Mouse (Mus musculus) hindbrain, embryonic 11.5 days (tissue): ENCODE results near the gene Fgfr2. TPM values are rescaled to one million over a fixed set of nuclear protein-coding genes. Genes with fewer than 3 reads are reported as not detected.

Experiments
- ATAC-seq: fragments of 200-750 bp; cut with Nextera tagmentation; 2 replicates; pipeline ENCODE4 v1.8.0; 2017; ENCODE audit warnings: mild to moderate bottlenecking, moderate TSS enrichment, moderate library complexity; ENCODE audit not compliant: low FRiP score
- DNase-seq: peaks from one replicate; pipeline ENCODE4 v3.0.0-alpha.2; 2015; ENCODE audit warnings: low spot score
- H3K27ac ChIP-seq: fragments of 300-500 bp; sonication (generic); 2 replicates; pipeline ENCODE4 v1.5.1; 2014; ENCODE audit warnings: mild to moderate bottlenecking, low read depth, low read length
- H3K27me3 ChIP-seq: fragments of 300-500 bp; sonication (generic); 2 replicates; pipeline ENCODE4 v1.6.1; 2014; ENCODE audit warnings: mild to moderate bottlenecking, low read length, moderate library complexity, mixed read lengths; ENCODE audit not compliant: control insufficient read depth, insufficient read depth
- H3K36me3 ChIP-seq: fragments of 300-500 bp; sonication (generic); 2 replicates; pipeline ENCODE4 v1.6.1; 2014; ENCODE audit warnings: mild to moderate bottlenecking, low read length, moderate library complexity, mixed read lengths; ENCODE audit not compliant: control insufficient read depth, insufficient read depth
- H3K4me1 ChIP-seq: fragments of 300-500 bp; sonication (generic); replicated peaks from 2 replicates; pipeline ENCODE4 v1.6.1; 2014; ENCODE audit warnings: low read length, mixed read lengths; ENCODE audit not compliant: control insufficient read depth, insufficient read depth
- H3K4me2 ChIP-seq: fragments of 300-500 bp; sonication (generic); replicated peaks from 2 replicates; pipeline ENCODE4 v1.6.1; 2014; ENCODE audit warnings: mild to moderate bottlenecking, low read depth, low read length
- H3K4me3 ChIP-seq: fragments of 300-500 bp; sonication (generic); 2 replicates; pipeline ENCODE4 v1.5.1; 2014; ENCODE audit warnings: low read depth, low read length
- H3K9ac ChIP-seq: fragments of 300-500 bp; sonication (generic); 2 replicates; pipeline ENCODE4 v1.6.1; 2014; ENCODE audit warnings: low read depth, low read length
- H3K9me3 ChIP-seq: fragments of 300-500 bp; sonication (generic); 2 replicates; pipeline ENCODE4 v1.6.1; 2016; ENCODE audit warnings: low read length; ENCODE audit not compliant: control insufficient read depth
- WGBS: fragments of 180-500 bp; shearing (Covaris S2); extraction: QIAGEN DNeasy Blood & Tissue Kit; methylation state at CpG from one replicate; pipeline ENCODE4 v1.1.7; 2014; 5-methylcytosine and 5-hydroxymethylcytosine counted together
- polyA plus RNA-seq: library from polyadenylated mRNA; unstranded; fragments of >200 nt; fragmentation: Nextera tagmentation; extraction: Ambion mirVana; gene quantifications from 2 replicates; pipeline ENCODE4 v1.2.1, GENCODE M21; 2014

The Fgfr2 gene
- polyA plus RNA-seq, 1 experiment from 2014 or later, result 71.3 TPM

GRCm38 (mm10) chr7:131966916-131967494, 1156.1 kb downstream of the Fgfr2 start:
- H3K36me3 ChIP-seq, result no peaks in the 10 kb centered on the region
- peaks cover 34% of the 10 kb centered on the region for H3K27me3 ChIP-seq
- H3K9ac ChIP-seq, result peak overlapping the region; percentile 37; the same call in 1 of the 2 replicates
- H3K4me2 ChIP-seq, result peak overlapping the region; percentile 74
- 7% methylated on average over 57 of the region's 57 CpGs for WGBS
- H3K4me3 ChIP-seq, result peak overlapping the region; percentile 40
- DNase-seq (peak; percentile 59), ATAC-seq (no peak)
- H3K9me3 ChIP-seq, result no peaks in the 10 kb centered on the region
- H3K4me1 ChIP-seq, result peaks cover 10% of the 10 kb centered on the region; the same call in 1 of the 2 replicates
- no peak overlapping the region for H3K27ac ChIP-seq

- peak within 1 kb of the TSS; percentile 40 for H3K4me3 ChIP-seq
- WGBS, result 2% methylated on average over 29 of the region's 32 CpGs
- peak within 1 kb of the TSS; percentile 74 for H3K4me2 ChIP-seq
- H3K9me3 ChIP-seq, result no peaks in the 10 kb centered on the region
- H3K27me3 ChIP-seq, result peaks cover 34% of the 10 kb centered on the region
- ATAC-seq (no peak), DNase-seq (no peak)
- H3K4me1 ChIP-seq, result peaks cover 10% of the 10 kb centered on the region; the same call in 1 of the 2 replicates
- peak within 1 kb of the TSS; percentile 37; the same call in 1 of the 2 replicates for H3K9ac ChIP-seq
- no peaks in the 10 kb centered on the region for H3K36me3 ChIP-seq
- H3K27ac ChIP-seq, result no peak within 1 kb of the TSS
Observed at GRCm38 (mm10) chr7:131966023-131966915, 1156.9 kb downstream of the Fgfr2 start, which contains the start of gene Gpr26. Gpr26 (plus strand) TSS chr7:131966460.

GRCm38 (mm10) chr7:131960551-131960950, 1162.6 kb downstream of the Fgfr2 start:
- DNase-seq (peak; percentile 66), ATAC-seq (no peak)
- no peak overlapping the region for H3K4me2 ChIP-seq
- no peak overlapping the region for H3K4me3 ChIP-seq
- no peaks in the 10 kb centered on the region for H3K4me1 ChIP-seq
- H3K27ac ChIP-seq, result no peak overlapping the region
- H3K9ac ChIP-seq, result no peak overlapping the region
- 27% methylated on average over 6 of the region's 6 CpGs for WGBS
- H3K36me3 ChIP-seq, result no peaks in the 10 kb centered on the region
- H3K9me3 ChIP-seq, result no peaks in the 10 kb centered on the region
- H3K27me3 ChIP-seq, result peaks cover 4% of the 10 kb centered on the region

- no peaks in the 10 kb centered on the region for H3K27me3 ChIP-seq
Observed at GRCm38 (mm10) chr7:131958705-131959104, 1164.4 kb downstream of the Fgfr2 start.

GRCm38 (mm10) chr7:131953402-131953801, 1169.7 kb downstream of the Fgfr2 start:
- H3K9ac ChIP-seq, result no peak overlapping the region
- no peaks in the 10 kb centered on the region for H3K9me3 ChIP-seq
- no peaks in the 10 kb centered on the region for H3K27me3 ChIP-seq
- no peak overlapping the region for H3K4me2 ChIP-seq
- ATAC-seq, result no peak
- DNase-seq, result no peak
- no peak overlapping the region for H3K27ac ChIP-seq
- H3K4me3 ChIP-seq, result no peak overlapping the region
- H3K36me3 ChIP-seq, result no peaks in the 10 kb centered on the region
- 58% methylated on average over 3 of the region's 3 CpGs for WGBS
- H3K4me1 ChIP-seq, result no peaks in the 10 kb centered on the region

More at GRCm38 (mm10) chr7:131958705-131959104, 1164.4 kb downstream of the Fgfr2 start:
- Histone ChIP-seq H3K36me3 (no peaks in the 10 kb centered on the region), H3K9me3 (no peaks in the 10 kb centered on the region), H3K4me2 (no peak overlapping the region), H3K9ac (no peak overlapping the region), H3K27ac (no peak overlapping the region), H3K4me3 (no peak overlapping the region), H3K4me1 (no peaks in the 10 kb centered on the region)
- ATAC-seq, result no peak
- DNase-seq, result no peak
- 67% methylated on average over 1 of the region's 1 CpGs for WGBS

GRCm38 (mm10) chr7:131951131-131951530, 1172.0 kb downstream of the Fgfr2 start:
- H3K9ac ChIP-seq, result no peak overlapping the region
- no peaks in the 10 kb centered on the region for H3K9me3 ChIP-seq
- DNase-seq (no peak), ATAC-seq (no peak)
- no peak overlapping the region for H3K4me2 ChIP-seq
- no peak overlapping the region for H3K4me3 ChIP-seq
- H3K36me3 ChIP-seq, result no peaks in the 10 kb centered on the region
- no peaks in the 10 kb centered on the region for H3K27me3 ChIP-seq
- WGBS, result 82% methylated on average over 5 of the region's 5 CpGs
- H3K27ac ChIP-seq, result no peak overlapping the region
- H3K4me1 ChIP-seq, result no peaks in the 10 kb centered on the region

GRCm38 (mm10) chr7:131937611-131938010, 1185.5 kb downstream of the Fgfr2 start:
- DNase-seq (no peak), ATAC-seq (no peak)
- Histone ChIP-seq H3K4me1 (no peaks in the 10 kb centered on the region), H3K4me3 (no peak overlapping the region), H3K36me3 (no peaks in the 10 kb centered on the region), H3K9me3 (no peaks in the 10 kb centered on the region), H3K4me2 (no peak overlapping the region), H3K9ac (no peak overlapping the region), H3K27me3 (no peaks in the 10 kb centered on the region), H3K27ac (no peak overlapping the region)
- WGBS, result 88% methylated on average over 3 of the region's 3 CpGs

- no peaks in the 10 kb centered on the region for H3K36me3 ChIP-seq
- H3K27me3 ChIP-seq, result no peaks in the 10 kb centered on the region
- no peak overlapping the region for H3K4me3 ChIP-seq
- DNase-seq, result peak; percentile 13
- H3K9me3 ChIP-seq, result no peaks in the 10 kb centered on the region
- H3K27ac ChIP-seq, result no peak overlapping the region
- no peak overlapping the region for H3K4me2 ChIP-seq
- no peak overlapping the region for H3K9ac ChIP-seq
- H3K4me1 ChIP-seq, result peaks cover 6% of the 10 kb centered on the region
- no peak for ATAC-seq
- 34% methylated on average over 9 of the region's 9 CpGs for WGBS
Observed at GRCm38 (mm10) chr7:131927288-131928050, 1195.7 kb downstream of the Fgfr2 start.
